Mouse (Mus musculus): Measurements from ENCODE around the gene Lag3.

- TF ChIP-seq EP300 (IDR thresholded peaks at IDR 0.05; ENCODE audit: low read depth) = no peak
- TF ChIP-seq CTCF (IDR thresholded peaks at IDR 0.05; ENCODE audit: low read depth) = no peak
These were observed 1.7 kb upstream of the Lag3 start for GRCm38 (mm10) chr6:124913214-124913613.
